Comparison of ENCODE assay signal across 16 mouse cellular contexts in genomic region chr1:177981276-177981675, GRCm38 (mm10). TPM values are rescaled to one million over a fixed set of nuclear protein-coding genes. Genes with fewer than 3 reads are reported as not detected.
DNase-seq lines count a peak whose midpoint lies in the region; ATAC-seq lines count a peak whose summit lies in the region.
"Had no signal": no experiment of that assay in that cellular context is flagged by ENCODE, and none has a peak within 500 bp of the region (broad histone marks: within the 10 kb centered on the region; RNA-seq: fewer than 3 reads in every experiment).

No protein-coding gene starts in this region.

- peak; percentile 3 for DNase-seq in cerebellum, adult 9-10 months
- no peak for DNase-seq in cerebellum, postnatal 25 days
- no peak for DNase-seq in heart, embryonic 10.5 days (ENCODE audit: low spot score)
- DNase-seq: adrenal gland, adult 2 months; adrenal gland, postnatal 10 days; adrenal gland, postnatal 25 days; cerebellum, postnatal 14 days; forebrain, postnatal 0 days had no signal

- H3K9ac ChIP-seq in hindbrain, embryonic 13.5 days: no peak overlapping the region
- H3K9ac ChIP-seq: embryonic facial prominence, embryonic 12.5 days; forebrain, embryonic 13.5 days; forebrain, embryonic 15.5 days; forebrain, postnatal 0 days had no signal

- no peaks in the 10 kb centered on the region for H3K36me3 ChIP-seq in macrophage (ENCODE audit: inconsistent target)
- H3K36me3 ChIP-seq in heart, embryonic 10.5 days: no peaks in the 10 kb centered on the region; the same call in 1 of the 2 replicates
- 0 out of 2 replicates have a peak, but pooled peaks cover 4% of the 10 kb centered on the region for H3K36me3 ChIP-seq in hindbrain, embryonic 13.5 days
- H3K36me3 ChIP-seq: embryonic facial prominence, embryonic 10.5 days; embryonic facial prominence, embryonic 12.5 days; forebrain, embryonic 15.5 days had no signal

- 87% methylated on average over 1 of the region's 1 CpGs for WGBS in macrophage (ENCODE audit: missing documents)
- 72% methylated on average over 1 of the region's 1 CpGs for whole genome bisulfite sequencing in heart, embryonic 10.5 days
- 80% methylated on average over 1 of the region's 1 CpGs for WGBS in hindbrain, embryonic 13.5 days

- H3K4me3 ChIP-seq in macrophage (ENCODE audit: inconsistent target): no peak overlapping the region
- H3K4me3 ChIP-seq in heart, embryonic 10.5 days: no peak overlapping the region
- H3K4me3 ChIP-seq in hindbrain, embryonic 13.5 days: no peak overlapping the region
- H3K4me3 ChIP-seq: embryonic facial prominence, embryonic 10.5 days; embryonic facial prominence, embryonic 12.5 days; forebrain, embryonic 13.5 days; forebrain, embryonic 15.5 days had no signal

- no peaks in the 10 kb centered on the region for H3K27me3 ChIP-seq in heart, embryonic 10.5 days (ENCODE audit: insufficient read depth, poor library complexity, severe bottlenecking)
- no peaks in the 10 kb centered on the region for H3K27me3 ChIP-seq in hindbrain, embryonic 13.5 days
- H3K27me3 ChIP-seq: embryonic facial prominence, embryonic 12.5 days; forebrain, embryonic 13.5 days; forebrain, embryonic 15.5 days had no signal

- no peaks in the 10 kb centered on the region for H3K79me2 ChIP-seq in macrophage (ENCODE audit: inconsistent target)

- no peaks in the 10 kb centered on the region for H3K4me1 ChIP-seq in heart, embryonic 10.5 days
- peaks cover 6% of the 10 kb centered on the region; the same call in 1 of the 2 replicates for H3K4me1 ChIP-seq in hindbrain, embryonic 13.5 days (replicated peaks)
- H3K4me1 ChIP-seq: embryonic facial prominence, embryonic 10.5 days; embryonic facial prominence, embryonic 12.5 days had no signal

- H3K4me2 ChIP-seq in hindbrain, embryonic 13.5 days: no peak overlapping the region
- H3K4me2 ChIP-seq: embryonic facial prominence, embryonic 12.5 days; forebrain, embryonic 13.5 days; forebrain, embryonic 15.5 days had no signal

- 0 out of 2 replicates have a peak overlapping the region, but pooled peaks have one; percentile 8 for H3K27ac ChIP-seq in macrophage
- no peak overlapping the region for H3K27ac ChIP-seq in heart, embryonic 10.5 days
- no peak overlapping the region for H3K27ac ChIP-seq in hindbrain, embryonic 13.5 days
- H3K27ac ChIP-seq: embryonic facial prominence, embryonic 10.5 days; embryonic facial prominence, embryonic 12.5 days; forebrain, embryonic 13.5 days; forebrain, embryonic 15.5 days had no signal

- no peak for ATAC-seq in hindbrain, embryonic 13.5 days (ENCODE audit: low FRiP score)
- ATAC-seq: forebrain, embryonic 13.5 days; forebrain, embryonic 15.5 days; forebrain, postnatal 0 days had no signal

- H3K9me3 ChIP-seq in heart, embryonic 10.5 days: no peaks in the 10 kb centered on the region
- no peaks in the 10 kb centered on the region for H3K9me3 ChIP-seq in hindbrain, embryonic 13.5 days
- H3K9me3 ChIP-seq: embryonic facial prominence, embryonic 10.5 days; embryonic facial prominence, embryonic 12.5 days; forebrain, embryonic 13.5 days; forebrain, embryonic 15.5 days had no signal

RNA-seq across cellular contexts. Expression of gene Catspere2, which starts 1.9 kb away (rescaled TPM):
- 1 to 10 TPM in 18 of 26 experiments, under 1 TPM in 8; 0.21 to 3.5 (median 1.2) TPM for total RNA-seq in macrophage (2018; cell fraction: chromatin; rRNA removed)
- under 1 TPM in 21 of 26 experiments, not detected in 5; 0.03 to 0.22 (median 0.09) TPM for total RNA-seq in macrophage (2018; cell fraction: cytosol; rRNA removed)
- 1 to 10 TPM in 2 of 26 experiments, under 1 TPM in 20, not detected in 4; 0.24 to 1.7 (median 0.59) TPM for total RNA-seq in macrophage (2018; cell fraction: nucleus; rRNA removed)
- 0.03 to 0.17 TPM in 2 of 3 replicates, not detected in the other for polyA plus RNA-seq in macrophage (2018)
- polyA plus RNA-seq in heart, embryonic 10.5 days (2016; fragmentation: Nextera tagmentation; extraction: Ambion mirVana): 0.07 and 0.15 TPM in 2 replicates
- polyA plus RNA-seq in hindbrain, embryonic 13.5 days (2015; fragmentation: Nextera tagmentation; extraction: Ambion mirVana): 0.29 and 0.43 TPM in 2 replicates
- total RNA-seq: MEL had no signal
- polyA plus RNA-seq: forebrain, embryonic 11.5 days; forebrain, embryonic 13.5 days had no signal
